Mouse (Mus musculus) heart, adult 2 months (tissue): ENCODE measurements around the gene Hhipl1. TPM values are rescaled to one million over a fixed set of nuclear protein-coding genes. Genes with fewer than 3 reads are reported as not detected.

ENCODE experiments used
- DNase-seq, 2 experiments: peaks; one replicate each; pipeline ENCODE4 v3.0.0; 2021
- H3K27ac ChIP-seq: fragments of 200-600 bp; 2 replicates; pipeline ENCODE4 v1.8.1; 2022
- H3K27me3 ChIP-seq: fragments of 200-500 bp; 2 replicates; pipeline ENCODE4 v1.6.1; 2012; ENCODE audit warnings: mild to moderate bottlenecking, low read length, inconsistent platforms, mixed read lengths; ENCODE audit not compliant: control insufficient read depth, insufficient read depth
- H3K36me3 ChIP-seq: fragments of 200-500 bp; 2 replicates; pipeline ENCODE4 v1.6.1; 2012; ENCODE audit warnings: low read length, inconsistent platforms; ENCODE audit not compliant: control insufficient read depth, insufficient read depth
- H3K4me1 ChIP-seq: fragments of 200-500 bp; 2 replicates; pipeline ENCODE4 v1.6.1; 2011; ENCODE audit warnings: low read length; ENCODE audit not compliant: control insufficient read depth, insufficient read depth
- H3K4me3 ChIP-seq: fragments of 200-600 bp; 2 replicates; pipeline ENCODE4 v1.8.1; 2022
- H3K79me2 ChIP-seq: fragments of 200-500 bp; replicated peaks from 2 replicates; pipeline ENCODE4 v1.6.1; 2012; ENCODE audit warnings: mild to moderate bottlenecking, inconsistent platforms, low read length, moderate library complexity, mixed read lengths; ENCODE audit not compliant: control insufficient read depth, insufficient read depth
- H3K9ac ChIP-seq: fragments of 200-500 bp; 2 replicates; pipeline ENCODE4 v1.6.1; 2012; ENCODE audit warnings: low read depth, mild to moderate bottlenecking, control low read depth, inconsistent platforms, low read length, mixed read lengths
- CTCF ChIP-seq: fragments of 200-600 bp; IDR thresholded peaks from 2 replicates; pipeline ENCODE4 v1.8.1; 2022; ENCODE audit warnings: antibody characterized with exemption, mild to moderate bottlenecking, moderate library complexity
- EP300 ChIP-seq: fragments of 200-500 bp; IDR thresholded peaks from 2 replicates; pipeline ENCODE4 v1.6.1; 2011; ENCODE audit warnings: low read depth, low read length, control low read depth; ENCODE audit not compliant: insufficient read depth
- POLR2A ChIP-seq: fragments of 200-500 bp; IDR thresholded peaks from 2 replicates; pipeline ENCODE4 v1.6.1; 2011; ENCODE audit warnings: mild to moderate bottlenecking, low read depth, low read length, control low read depth; ENCODE audit not compliant: insufficient read depth
- WGBS: fragments of 180-500 bp; shearing (Covaris S2); methylation state at CpG from one replicate; pipeline ENCODE4 v1.1.7; 2018; 5-methylcytosine and 5-hydroxymethylcytosine counted together
- intact Hi-C: fragments of 180-260 bp; cut with DNase I; formaldehyde crosslinking; loops from one replicate; pipeline ENCODE4 v1.15.1; 2025
- polyA plus RNA-seq: library from polyadenylated mRNA; depleted of rRNA; stranded (reverse); fragments of >200 nt; gene quantifications from 2 replicates; pipeline ENCODE4 v1.2.3, GENCODE M21; 2012
- total RNA-seq, 2 experiments: library from RNA; stranded (reverse); gene quantifications; 2 replicates each; pipeline ENCODE4 v1.2.3; 2021

The Hhipl1 gene
- total and polyA plus RNA-seq, 3 experiments = 1.2 to 1.8 (median 1.5) TPM

- 1% methylated on average over 37 of the region's 37 CpGs for WGBS
- H3K27ac ChIP-seq = peak overlapping the region; percentile 88
- peak overlapping the region; percentile 65 for H3K4me3 ChIP-seq
- H3K27me3 ChIP-seq = no peaks in the 10 kb centered on the region
- no peaks in the 10 kb centered on the region; the same call in 1 of the 2 replicates for H3K36me3 ChIP-seq
- peak overlapping the region; percentile 64 for H3K9ac ChIP-seq
- no peaks in the 10 kb centered on the region for H3K79me2 ChIP-seq
- H3K4me1 ChIP-seq = peaks cover 14% of the 10 kb centered on the region
- intact Hi-C loops = no loop called here
- peak; percentile 99 for DNase-seq
- TF ChIP-seq POLR2A = peak; percentile 13; the same call in 1 of the 2 replicates
- no peak for TF ChIP-seq EP300
These were observed 30.6 kb upstream of the Hhipl1 start for GRCm38 (mm10) chr12:108275508-108275890.

GRCm38 (mm10) chr12:108275920-108276822, 29.9 kb upstream of the Hhipl1 start:
- peak in 1 of 2 experiments; percentile 57 for DNase-seq

GRCm38 (mm10) chr12:108277341-108277841, 28.7 kb upstream of the Hhipl1 start:
- Histone ChIP-seq H3K4me1 (peaks cover 5% of the 10 kb centered on the region), H3K27me3 (no peaks in the 10 kb centered on the region), H3K79me2 (no peaks in the 10 kb centered on the region), H3K36me3 (no peaks in the 10 kb centered on the region), H3K9ac (no peak overlapping the region), H3K27ac (no peak overlapping the region), H3K4me3 (no peak overlapping the region)
- intact Hi-C loops = no loop called here
- no peak for TF ChIP-seq POLR2A
- TF ChIP-seq CTCF = 0 out of 2 replicates have a peak, but pooled peaks have one; percentile 23
- no peak for DNase-seq
- 53% methylated on average over 12 of the region's 12 CpGs for WGBS

More at GRCm38 (mm10) chr12:108275920-108276822, 29.9 kb upstream of the Hhipl1 start:
- Histone ChIP-seq H3K27ac (peak overlapping the region; percentile 88), H3K36me3 (no peaks in the 10 kb centered on the region), H3K4me3 (peak overlapping the region; percentile 65), H3K9ac (peak overlapping the region; percentile 64), H3K4me1 (peaks cover 13% of the 10 kb centered on the region), H3K79me2 (no peaks in the 10 kb centered on the region), H3K27me3 (no peaks in the 10 kb centered on the region)
- intact Hi-C loops = no loop called here
- WGBS = 2% methylated on average over 47 of the region's 47 CpGs
- TF ChIP-seq CTCF = no peak
- no peak for TF ChIP-seq POLR2A
- TF ChIP-seq EP300 = no peak

GRCm38 (mm10) chr12:108278221-108278918, 27.7 kb upstream of the Hhipl1 start:
- Histone ChIP-seq H3K4me1 (peaks cover 1% of the 10 kb centered on the region), H3K27ac (no peak overlapping the region), H3K79me2 (no peaks in the 10 kb centered on the region), H3K36me3 (no peaks in the 10 kb centered on the region), H3K4me3 (no peak overlapping the region), H3K9ac (no peak overlapping the region), H3K27me3 (no peaks in the 10 kb centered on the region)
- DNase-seq = no peak
- intact Hi-C loops = no loop called here
- WGBS = 69% methylated on average over 15 of the region's 15 CpGs
- TF ChIP-seq CTCF (no peak), EP300 (no peak), POLR2A (no peak)

GRCm38 (mm10) chr12:108284455-108285224, 21.4 kb upstream of the Hhipl1 start:
- Histone ChIP-seq H3K27me3 (no peaks in the 10 kb centered on the region), H3K4me3 (no peak overlapping the region), H3K79me2 (no peaks in the 10 kb centered on the region), H3K9ac (no peak overlapping the region), H3K4me1 (peaks cover 1% of the 10 kb centered on the region), H3K27ac (no peak overlapping the region), H3K36me3 (no peaks in the 10 kb centered on the region)
- DNase-seq = no peak
- TF ChIP-seq EP300 (no peak), CTCF (no peak), POLR2A (no peak)
- 55% methylated on average over 14 of the region's 14 CpGs for WGBS
- intact Hi-C loops = no loop called here
